Mouse (Mus musculus) thymus, postnatal 0 days (tissue): Measurements from ENCODE around the gene 5730522E02Rik. TPM values are rescaled to one million over a fixed set of nuclear protein-coding genes. Genes with fewer than 3 reads are reported as not detected.

Source experiments
- DNase-seq: peaks from one replicate; pipeline ENCODE4 v3.0.0-alpha.2; 2015; ENCODE audit warnings: low spot score
- microRNA-seq: library from miRNA; unstranded; fragments of <30 nt; microRNA quantifications from one replicate; pipeline ENCODE4, GENCODE M21; 2016; ENCODE audit warnings: borderline number of aligned reads
- polyA plus RNA-seq: library from polyadenylated mRNA; unstranded; fragments of >200 nt; fragmentation: Nextera tagmentation; extraction: Ambion mirVana; gene quantifications from 2 replicates; pipeline ENCODE4 v1.2.1, GENCODE M21; 2015

Gene 5730522E02Rik
- polyA plus RNA-seq, 1 experiment from 2014 or later: 0.90 TPM

DNA sequence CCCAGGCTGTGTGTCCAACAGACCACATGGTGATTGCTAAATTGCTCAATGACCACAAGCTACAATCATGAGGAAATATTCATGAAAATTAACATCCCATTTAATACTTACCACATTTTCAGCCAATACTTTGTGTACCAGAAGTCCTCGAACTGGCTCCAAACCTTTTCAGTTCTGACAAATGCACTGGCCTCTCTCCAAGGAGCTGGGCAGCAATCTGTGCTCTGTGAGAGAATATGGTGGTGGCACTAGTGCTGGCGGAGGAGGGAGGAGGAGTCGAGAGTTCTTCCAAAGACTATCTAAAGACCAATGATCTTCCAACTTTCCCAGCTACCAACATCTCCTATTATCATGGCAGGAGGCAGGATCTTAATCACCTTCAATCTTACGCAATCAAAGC lies 525.8 kb downstream of the 5730522E02Rik start:
- no peak for DNase-seq

DNA sequence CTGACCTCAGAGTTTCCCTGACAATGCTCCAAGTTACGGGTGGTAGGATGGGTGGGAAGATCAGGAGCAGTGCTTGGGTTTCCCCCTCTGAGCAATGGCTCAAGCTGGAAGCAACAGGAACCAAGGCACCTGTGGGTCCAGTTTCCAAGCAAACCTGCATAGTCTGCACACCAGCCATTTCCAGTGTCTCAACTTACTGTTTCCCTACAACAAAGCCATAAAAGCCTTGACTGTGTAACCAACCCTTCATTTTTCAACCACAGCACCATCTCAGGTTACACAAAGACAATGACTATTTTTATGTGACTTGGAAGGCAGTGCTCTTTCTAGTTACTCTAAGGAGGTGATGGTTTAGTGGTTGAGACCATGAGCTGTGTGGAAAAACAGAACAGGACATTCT lies 530.7 kb downstream of the 5730522E02Rik start:
- DNase-seq: no peak

DNA sequence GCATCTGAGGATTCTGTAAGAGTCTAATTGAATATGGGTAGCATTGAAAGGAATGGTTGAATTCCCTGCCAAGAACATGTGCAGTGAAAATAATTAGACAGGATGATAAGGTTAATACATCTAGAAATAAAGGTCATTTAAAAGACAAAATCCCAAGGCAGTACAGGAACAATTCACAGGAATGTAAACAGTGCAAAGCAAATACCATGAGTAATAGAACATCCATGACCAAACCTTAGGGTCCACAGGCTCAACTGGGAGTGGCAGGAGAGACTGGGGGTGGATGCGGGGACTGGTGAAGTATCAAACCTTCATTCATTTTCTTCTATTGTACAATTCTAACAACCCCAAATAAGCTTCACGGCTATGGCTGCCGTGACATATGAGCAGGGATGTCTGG lies 536.4 kb downstream of the 5730522E02Rik start:
- no peak for DNase-seq

- no peak for DNase-seq
Observed at GRCm38 (mm10) chr11:25670018-25670417, 540.5 kb downstream of the 5730522E02Rik start.

DNA sequence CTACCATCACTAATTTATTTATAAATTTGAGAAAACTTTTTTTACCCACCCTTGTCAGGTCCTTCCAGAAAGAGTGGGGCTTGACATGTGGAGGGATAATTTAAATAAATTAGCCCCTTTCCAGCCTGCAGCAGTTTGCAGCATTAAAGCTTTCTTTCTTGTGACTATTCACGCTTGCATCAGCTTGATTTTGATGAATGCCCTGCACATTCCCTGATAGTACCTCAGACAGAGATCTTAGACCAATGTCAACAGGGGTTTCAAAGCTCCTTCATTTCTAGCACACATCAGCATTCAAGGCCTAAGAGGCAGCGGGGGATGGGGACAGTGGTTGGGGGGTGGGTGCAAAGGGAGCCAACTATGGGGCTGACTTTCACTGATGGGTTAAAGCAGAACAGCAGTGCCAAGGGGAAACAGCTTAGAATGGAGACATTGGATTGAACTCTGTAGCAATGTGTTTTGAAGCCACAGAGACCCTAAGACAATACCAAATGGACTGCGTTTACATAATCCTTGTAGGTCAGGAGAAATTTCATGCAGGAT lies 545.9 kb downstream of the 5730522E02Rik start:
- DNase-seq: no peak

GRCm38 (mm10) chr11:25646282-25646681 lies 564.3 kb downstream of the 5730522E02Rik start:
- no peak for DNase-seq

DNA sequence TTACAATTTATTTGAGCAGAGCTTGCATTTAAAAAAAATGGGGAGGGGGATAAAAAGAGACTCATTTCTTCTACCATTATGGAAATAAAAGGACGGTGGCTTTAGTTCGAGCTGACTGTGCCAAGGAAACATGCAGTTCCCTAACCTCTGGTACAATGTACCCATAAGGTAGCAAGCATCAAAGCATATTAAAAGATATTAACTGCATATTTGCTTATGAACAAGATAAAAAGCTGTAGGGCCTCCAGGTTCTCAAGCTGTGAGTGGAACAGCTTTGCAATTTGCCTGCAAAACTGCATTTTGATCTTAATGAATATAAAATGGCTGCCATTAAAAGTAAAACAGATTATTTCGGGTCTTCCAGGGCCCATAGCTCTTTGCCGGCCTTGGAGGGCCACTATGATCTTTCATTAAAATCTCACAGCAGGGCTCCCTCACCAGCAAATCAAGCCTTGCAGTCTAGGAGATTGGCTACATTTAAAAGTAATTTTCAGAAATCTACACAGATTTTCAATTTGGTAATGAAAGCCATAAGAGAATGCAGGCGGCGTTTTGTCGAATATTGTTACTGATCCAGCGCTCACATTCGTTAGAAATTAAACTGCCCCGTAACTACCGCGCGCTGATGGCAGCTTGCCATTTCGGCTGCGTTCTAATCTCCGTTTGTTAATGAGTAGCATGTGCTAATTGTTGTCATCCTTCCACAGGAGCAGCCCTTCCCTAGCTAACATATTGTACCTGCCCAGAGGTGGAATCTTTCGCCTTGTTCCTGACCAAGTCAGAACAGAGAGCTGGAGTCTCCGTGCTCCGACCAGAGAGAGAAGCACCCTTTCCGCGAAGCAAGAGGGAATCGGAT lies 565.6 kb downstream of the 5730522E02Rik start:
- DNase-seq: no peak

DNA sequence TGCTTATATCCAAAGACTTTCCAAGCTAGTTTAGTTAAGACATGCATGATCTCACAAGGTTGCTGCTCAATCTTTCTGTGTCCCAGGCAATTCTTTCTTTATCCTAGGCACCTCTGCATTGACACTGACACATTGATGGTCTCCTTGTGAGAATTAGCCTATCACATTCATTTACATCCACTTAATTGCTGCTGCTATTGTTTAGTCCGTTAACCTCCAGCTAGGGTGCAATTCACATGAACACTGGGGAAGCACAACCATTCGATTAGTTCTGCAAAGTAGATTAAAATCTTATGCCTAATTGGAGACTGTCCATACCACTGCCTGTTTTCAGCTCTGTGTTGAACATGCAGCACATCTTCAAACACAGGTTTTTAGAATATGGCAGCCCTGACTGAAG lies 603.7 kb downstream of the 5730522E02Rik start:
- no peak for DNase-seq

DNA sequence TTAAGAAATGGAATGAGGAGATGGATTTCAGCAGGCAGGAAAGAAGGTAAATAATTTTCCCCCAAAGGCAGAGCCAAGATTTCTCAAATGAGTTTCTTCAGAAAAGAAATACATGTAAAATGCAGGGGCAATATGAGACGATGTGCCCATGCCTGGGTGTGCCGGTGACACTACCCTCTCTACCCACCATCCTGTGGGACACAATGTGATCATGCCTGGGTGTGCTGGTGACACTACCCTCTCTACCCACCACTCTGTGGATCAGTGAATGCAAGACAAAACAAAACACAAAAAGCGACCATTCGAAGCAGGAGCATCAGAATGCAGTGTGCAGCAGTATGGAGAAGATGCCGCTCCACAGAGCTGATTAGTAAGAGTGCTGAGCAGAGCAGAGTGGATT lies 610.5 kb downstream of the 5730522E02Rik start:
- no peak for DNase-seq

GRCm38 (mm10) chr11:25595303-25595702 lies 615.3 kb downstream of the 5730522E02Rik start:
- DNase-seq: no peak

DNA sequence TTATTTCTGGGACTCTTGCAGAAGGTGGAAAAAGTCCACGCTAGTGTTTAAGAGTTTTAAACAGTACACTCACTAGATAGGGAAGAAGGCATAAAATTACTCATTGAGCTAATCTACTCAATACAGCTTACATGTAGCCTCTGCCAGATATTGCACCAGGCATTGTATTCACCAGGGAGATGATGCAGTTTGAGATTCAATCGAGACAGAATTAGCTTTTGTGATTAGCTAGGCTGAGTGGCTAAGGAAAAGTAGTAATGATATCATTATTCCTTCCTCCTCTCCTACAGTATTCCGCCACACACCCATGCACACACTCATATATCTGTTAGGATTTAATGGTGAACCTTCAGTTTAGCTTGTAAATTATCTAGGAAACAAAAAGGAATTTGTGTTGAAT lies 615.8 kb downstream of the 5730522E02Rik start:
- DNase-seq: no peak

DNA sequence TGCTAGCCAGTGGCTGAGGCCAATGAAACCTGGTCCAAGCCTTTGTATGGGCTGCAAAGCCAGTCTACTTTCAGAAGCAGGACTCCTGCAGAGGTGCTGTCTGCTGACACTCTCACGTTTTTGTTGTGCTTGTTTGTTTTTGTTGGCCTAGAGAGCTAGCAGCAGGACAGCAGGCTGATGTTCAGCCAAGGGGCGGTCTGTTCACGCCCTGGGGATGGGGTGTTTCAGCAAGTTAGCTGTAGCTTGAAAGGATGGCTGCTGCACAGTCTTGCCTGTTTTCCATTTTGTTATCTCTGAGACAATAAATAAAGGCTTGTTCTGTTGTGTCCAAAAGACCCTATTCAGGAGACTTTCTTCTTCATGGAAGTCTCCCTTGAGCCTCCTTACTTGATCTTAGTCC lies 618.3 kb downstream of the 5730522E02Rik start:
- no peak for DNase-seq

DNA sequence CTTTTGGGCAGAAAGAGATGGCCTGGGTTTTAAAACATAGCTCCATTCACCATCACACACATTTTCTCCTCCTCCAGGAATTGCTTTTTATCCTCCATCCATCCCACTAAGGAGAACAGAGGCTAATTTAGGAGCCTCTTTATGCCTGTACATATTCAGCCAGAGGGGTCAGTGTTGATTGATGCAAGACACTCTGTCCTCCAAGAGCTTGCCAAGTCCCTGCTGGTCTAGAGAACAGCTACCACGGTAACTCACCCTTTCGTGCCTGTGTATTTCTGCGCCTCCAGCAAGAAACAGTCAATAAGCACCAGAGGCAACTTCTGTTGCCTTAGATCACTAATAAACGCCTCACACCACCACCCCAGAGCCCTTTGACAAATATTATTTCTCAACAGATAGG lies 620.3 kb downstream of the 5730522E02Rik start:
- no peak for DNase-seq

GRCm38 (mm10) chr11:25589509-25589908 lies 621.1 kb downstream of the 5730522E02Rik start:
- DNase-seq: no peak

GRCm38 (mm10) chr11:25574129-25574465 lies 636.5 kb downstream of the 5730522E02Rik start:
- no peak for DNase-seq

DNA sequence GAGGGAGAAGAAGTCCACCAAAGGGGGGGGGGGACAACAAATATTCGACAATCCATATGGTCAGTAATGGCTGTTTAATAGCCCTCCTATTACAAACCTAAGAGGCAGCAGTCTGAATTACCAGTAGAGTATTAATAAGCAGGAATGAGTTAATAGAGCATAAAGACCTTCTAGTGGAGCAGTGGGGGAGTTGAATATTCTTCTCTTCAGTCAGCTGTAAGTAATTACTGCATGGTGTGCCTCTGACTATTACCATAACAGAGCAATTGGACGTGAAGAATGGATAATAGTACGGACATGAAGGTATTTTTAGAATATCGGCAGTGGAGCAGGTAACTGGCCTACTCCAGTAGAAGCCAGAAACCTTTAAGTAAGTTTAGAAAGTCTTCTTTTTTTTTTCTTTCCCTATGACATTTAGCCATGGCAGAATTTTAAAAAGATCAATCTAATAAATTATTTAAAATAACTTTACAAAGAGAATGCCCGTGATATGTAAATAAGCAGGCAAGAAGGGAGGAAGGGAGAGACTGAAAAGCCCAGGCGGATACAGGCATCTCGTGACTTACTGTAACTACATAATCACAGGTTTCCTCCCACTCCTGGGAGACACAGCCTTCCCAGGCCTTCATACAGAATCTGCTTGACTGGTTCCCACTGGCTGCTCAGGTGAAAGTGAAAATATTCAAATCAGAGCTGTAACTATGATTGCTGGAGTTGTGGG lies 637.0 kb downstream of the 5730522E02Rik start:
- DNase-seq: no peak

GRCm38 (mm10) chr11:25571396-25571795 lies 639.2 kb downstream of the 5730522E02Rik start:
- no peak for DNase-seq

Small RNA genes lying within 50 kb of the gene (microRNA-seq; reads per million reads assigned to microRNA genes)
- not detected for gene Mir6372

Other genes starting within 250 kb of the 5730522E02Rik start
- 31.9 and 32.6 TPM in 2 replicates for gene Fancl, start 175.4 kb upstream of the 5730522E02Rik start, polyA plus RNA-seq